Mouse (Mus musculus) liver, postnatal 0 days (tissue): ENCODE measurements around the gene Hmox2.

Source experiments
- CTCF ChIP-seq: sonication (generic); IDR thresholded peaks from 2 replicates; pipeline ENCODE4 v1.5.1; 2016; ENCODE audit warnings: antibody characterized with exemption, low read depth
- EP300 ChIP-seq: IDR thresholded peaks from 2 replicates; pipeline ENCODE4 v1.6.1; 2016; ENCODE audit warnings: antibody characterized with exemption, low read depth, mild to moderate bottlenecking

- TF ChIP-seq EP300 (no peak), CTCF (no peak)
These were observed 63.2 kb downstream of the Hmox2 start for GRCm38 (mm10) chr16:4789311-4789768.
